Mouse (Mus musculus): ENCODE data around the gene Stat6. TPM values are rescaled to one million over a fixed set of nuclear protein-coding genes. Genes with fewer than 3 reads are reported as not detected.

Gene Stat6
- polyA plus RNA-seq, 1 experiment from 2014 or later, result 17.7 TPM

GRCm38 (mm10) chr10:127664166-127664565 lies 21.4 kb downstream of the Stat6 start:
- Histone ChIP-seq H3K36me3 (ENCODE audit: control insufficient read depth, insufficient read depth) (no peaks in the 10 kb centered on the region; the same call in 1 of the 2 replicates), H3K4me2 (ENCODE audit: low read depth, low read length) (no peak overlapping the region), H3K9me3 (replicated peaks; ENCODE audit: control insufficient read depth, low read length) (no peaks in the 10 kb centered on the region), H3K4me3 (ENCODE audit: low read depth, low read length) (no peak overlapping the region), H3K9ac (ENCODE audit: low read depth, low read length) (no peak overlapping the region), H3K27ac (ENCODE audit: low read length) (no peak overlapping the region), H3K4me1 (ENCODE audit: control insufficient read depth, low read depth, low read length) (peaks cover 31% of the 10 kb centered on the region), H3K27me3 (ENCODE audit: control insufficient read depth, insufficient read depth, low read depth, low read length) (peaks cover 62% of the 10 kb centered on the region)
- 38% methylated on average over 16 of the region's 16 CpGs for WGBS (ENCODE audit: insufficient replicate concordance)
- ATAC-seq (ENCODE audit: low read depth), result no peak

- no peaks in the 10 kb centered on the region; the same call in 1 of the 2 replicates for H3K36me3 ChIP-seq (ENCODE audit: control insufficient read depth, insufficient read depth)
- WGBS (ENCODE audit: insufficient replicate concordance), result 37% methylated on average over 13 of the region's 13 CpGs
- H3K4me3 ChIP-seq (ENCODE audit: low read depth, low read length), result peak overlapping the region; percentile 59
- H3K9ac ChIP-seq (ENCODE audit: low read depth, low read length), result no peak overlapping the region
- H3K27me3 ChIP-seq (ENCODE audit: control insufficient read depth, insufficient read depth, low read depth, low read length), result peaks cover 66% of the 10 kb centered on the region
- peaks cover 31% of the 10 kb centered on the region for H3K4me1 ChIP-seq (ENCODE audit: control insufficient read depth, low read depth, low read length)
- peak overlapping the region; percentile 53 for H3K4me2 ChIP-seq (ENCODE audit: low read depth, low read length)
- no peak for ATAC-seq (ENCODE audit: low read depth)
- H3K9me3 ChIP-seq (replicated peaks; ENCODE audit: control insufficient read depth, low read length), result no peaks in the 10 kb centered on the region
- no peak overlapping the region for H3K27ac ChIP-seq (ENCODE audit: low read length)
These were observed 22.1 kb downstream of the Stat6 start for GRCm38 (mm10) chr10:127664891-127665290.

- Histone ChIP-seq H3K9me3 (replicated peaks; ENCODE audit: control insufficient read depth, low read length) (no peaks in the 10 kb centered on the region), H3K27me3 (ENCODE audit: control insufficient read depth, insufficient read depth, low read depth, low read length) (peaks cover 66% of the 10 kb centered on the region), H3K4me3 (ENCODE audit: low read depth, low read length) (peak overlapping the region; percentile 59), H3K9ac (ENCODE audit: low read depth, low read length) (peak overlapping the region; percentile 44), H3K4me1 (ENCODE audit: control insufficient read depth, low read depth, low read length) (peaks cover 31% of the 10 kb centered on the region), H3K27ac (ENCODE audit: low read length) (peak overlapping the region; percentile 84; the same call in 1 of the 2 replicates), H3K36me3 (ENCODE audit: control insufficient read depth, insufficient read depth) (no peaks in the 10 kb centered on the region), H3K4me2 (ENCODE audit: low read depth, low read length) (peak overlapping the region; percentile 53)
- 9% methylated on average over 14 of the region's 14 CpGs for WGBS (ENCODE audit: insufficient replicate concordance)
- ATAC-seq (ENCODE audit: low read depth), result no peak
These were observed 22.8 kb downstream of the Stat6 start for GRCm38 (mm10) chr10:127665366-127666181.

- Histone ChIP-seq H3K27me3 (ENCODE audit: control insufficient read depth, insufficient read depth, low read depth, low read length) (peaks cover 66% of the 10 kb centered on the region), H3K9ac (ENCODE audit: low read depth, low read length) (peak within 1 kb of the TSS; percentile 44), H3K36me3 (ENCODE audit: control insufficient read depth, insufficient read depth) (no peaks in the 10 kb centered on the region), H3K9me3 (replicated peaks; ENCODE audit: control insufficient read depth, low read length) (no peaks in the 10 kb centered on the region), H3K4me3 (ENCODE audit: low read depth, low read length) (peak within 1 kb of the TSS; percentile 59), H3K27ac (ENCODE audit: low read length) (peak within 1 kb of the TSS; percentile 84), H3K4me1 (ENCODE audit: control insufficient read depth, low read depth, low read length) (peaks cover 23% of the 10 kb centered on the region), H3K4me2 (ENCODE audit: low read depth, low read length) (peak within 1 kb of the TSS; percentile 53)
- WGBS (ENCODE audit: insufficient replicate concordance), result under 1% methylated on average over 69 of the region's 73 CpGs
- peak; percentile 65 for ATAC-seq (ENCODE audit: low read depth)
These were observed 23.9 kb downstream of the Stat6 start, which contains the start of gene Nemp1 for GRCm38 (mm10) chr10:127666501-127667268. TSS of gene Nemp1 (plus strand) at chr10:127666901.

GRCm38 (mm10) chr10:127667269-127668092 lies 24.7 kb downstream of the Stat6 start:
- Histone ChIP-seq H3K27ac (ENCODE audit: low read length) (peak overlapping the region; percentile 84), H3K4me3 (ENCODE audit: low read depth, low read length) (peak overlapping the region; percentile 59), H3K27me3 (ENCODE audit: control insufficient read depth, insufficient read depth, low read depth, low read length) (peaks cover 66% of the 10 kb centered on the region), H3K9ac (ENCODE audit: low read depth, low read length) (peak overlapping the region; percentile 18; the same call in 1 of the 2 replicates), H3K4me1 (ENCODE audit: control insufficient read depth, low read depth, low read length) (peaks cover 17% of the 10 kb centered on the region), H3K9me3 (replicated peaks; ENCODE audit: control insufficient read depth, low read length) (no peaks in the 10 kb centered on the region), H3K36me3 (ENCODE audit: control insufficient read depth, insufficient read depth) (no peaks in the 10 kb centered on the region), H3K4me2 (ENCODE audit: low read depth, low read length) (peak overlapping the region; percentile 53)
- WGBS (ENCODE audit: insufficient replicate concordance), result 3% methylated on average over 35 of the region's 35 CpGs
- peak; percentile 49 for ATAC-seq (ENCODE audit: low read depth)

- Histone ChIP-seq H3K27ac (ENCODE audit: low read length) (peak within 1 kb of the TSS; percentile 84), H3K4me2 (ENCODE audit: low read depth, low read length) (peak within 1 kb of the TSS; percentile 53), H3K36me3 (ENCODE audit: control insufficient read depth, insufficient read depth) (no peaks in the 10 kb centered on the region), H3K4me1 (ENCODE audit: control insufficient read depth, low read depth, low read length) (peaks cover 9% of the 10 kb centered on the region), H3K9ac (ENCODE audit: low read depth, low read length) (0 out of 2 replicates have a peak within 1 kb of the TSS, but pooled peaks have one; percentile 10), H3K4me3 (ENCODE audit: low read depth, low read length) (peak within 1 kb of the TSS; percentile 59), H3K9me3 (replicated peaks; ENCODE audit: control insufficient read depth, low read length) (no peaks in the 10 kb centered on the region), H3K27me3 (ENCODE audit: control insufficient read depth, insufficient read depth, low read depth, low read length) (peaks cover 58% of the 10 kb centered on the region)
- ATAC-seq (ENCODE audit: low read depth), result peak; percentile 5; the same call in 1 of the 2 replicates
- 3% methylated on average over 38 of the region's 40 CpGs for WGBS (ENCODE audit: insufficient replicate concordance)
These were observed 25.6 kb downstream of the Stat6 start, which contains the start of gene Nab2 for GRCm38 (mm10) chr10:127668093-127669050. TSS of gene Nab2 (minus strand) at chr10:127668568.

- Histone ChIP-seq H3K4me2 (ENCODE audit: low read depth, low read length) (no peak overlapping the region), H3K4me1 (ENCODE audit: control insufficient read depth, low read depth, low read length) (peaks cover under 1% of the 10 kb centered on the region), H3K4me3 (ENCODE audit: low read depth, low read length) (no peak overlapping the region), H3K27ac (ENCODE audit: low read length) (no peak overlapping the region), H3K9ac (ENCODE audit: low read depth, low read length) (no peak overlapping the region), H3K9me3 (replicated peaks; ENCODE audit: control insufficient read depth, low read length) (no peaks in the 10 kb centered on the region), H3K27me3 (ENCODE audit: control insufficient read depth, insufficient read depth, low read depth, low read length) (peaks cover 54% of the 10 kb centered on the region), H3K36me3 (ENCODE audit: control insufficient read depth, insufficient read depth) (no peaks in the 10 kb centered on the region)
- ATAC-seq (ENCODE audit: low read depth), result no peak
- 37% methylated on average over 7 of the region's 7 CpGs for WGBS (ENCODE audit: insufficient replicate concordance)
These were observed 26.4 kb downstream of the Stat6 start for GRCm38 (mm10) chr10:127669170-127669569.
